Mouse (Mus musculus): ENCODE measurements around the gene Lrg1. TPM values are rescaled to one million over a fixed set of nuclear protein-coding genes. Genes with fewer than 3 reads are reported as not detected.
A peak's percentile ranks its signal among the peaks of the same experiment; 100 is the strongest.
"Not testable (repeated sequence)": the region's sequence is repeated elsewhere in the genome, so short reads cannot be mapped to it uniquely, and the experiment has no call there.

The Lrg1 gene
- polyA plus RNA-seq, 1 experiment from 2014 or later: not detected

- Histone ChIP-seq H3K36me3 (peaks cover 12% of the 10 kb centered on the region), H3K27ac (peak within 1 kb of the TSS; percentile 57; the same call in 1 of the 2 replicates), H3K27me3 (replicated peaks) (no peaks in the 10 kb centered on the region), H3K9ac (peak within 1 kb of the TSS; percentile 88), H3K9me3 (no peaks in the 10 kb centered on the region), H3K4me1 (peaks cover 38% of the 10 kb centered on the region), H3K4me3 (peak within 1 kb of the TSS; percentile 90), H3K4me2 (replicated peaks) (peak within 1 kb of the TSS; percentile 96)
- peak; percentile 93 for ATAC-seq (ENCODE audit: low FRiP score, low read depth)
- under 1% methylated on average over 61 of the region's 61 CpGs for WGBS
Observed at GRCm38 (mm10) chr17:56078880-56079795, 42.7 kb downstream of the Lrg1 start, which contains the start of gene Hdgfl2. Gene Hdgfl2, plus strand, starts transcription at chr17:56079634.

DNA sequence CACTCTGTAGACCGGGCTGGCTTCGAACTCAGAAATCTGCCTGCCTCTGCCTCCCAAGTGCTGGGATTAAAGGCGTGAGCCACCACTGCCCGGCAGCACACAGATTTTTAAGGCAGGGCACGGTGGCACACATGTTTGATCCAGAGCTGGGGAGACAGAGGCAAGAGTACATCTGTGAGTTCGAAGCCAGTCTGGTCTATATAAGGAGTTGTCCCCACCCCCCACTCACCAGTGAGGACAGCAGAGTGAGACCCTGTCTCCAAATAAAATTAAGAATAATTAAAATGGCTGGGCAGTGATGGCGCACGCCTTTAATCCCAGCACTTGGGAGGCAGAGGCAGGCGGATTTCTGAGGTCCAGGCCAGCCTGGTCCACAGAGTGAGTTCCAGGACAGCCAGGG, 43.4 kb downstream of the Lrg1 start:
- not testable (repeated sequence) for H3K9ac ChIP-seq; H3K9me3 ChIP-seq; ATAC-seq (ENCODE audit: low FRiP score, low read depth); H3K27me3 ChIP-seq (replicated peaks); H3K4me3 ChIP-seq; H3K27ac ChIP-seq; H3K36me3 ChIP-seq
- Histone ChIP-seq H3K4me2 (replicated peaks) (peak overlapping the region; percentile 96), H3K4me1 (peaks cover 44% of the 10 kb centered on the region)
- 65% methylated on average over 9 of the region's 9 CpGs for WGBS

DNA sequence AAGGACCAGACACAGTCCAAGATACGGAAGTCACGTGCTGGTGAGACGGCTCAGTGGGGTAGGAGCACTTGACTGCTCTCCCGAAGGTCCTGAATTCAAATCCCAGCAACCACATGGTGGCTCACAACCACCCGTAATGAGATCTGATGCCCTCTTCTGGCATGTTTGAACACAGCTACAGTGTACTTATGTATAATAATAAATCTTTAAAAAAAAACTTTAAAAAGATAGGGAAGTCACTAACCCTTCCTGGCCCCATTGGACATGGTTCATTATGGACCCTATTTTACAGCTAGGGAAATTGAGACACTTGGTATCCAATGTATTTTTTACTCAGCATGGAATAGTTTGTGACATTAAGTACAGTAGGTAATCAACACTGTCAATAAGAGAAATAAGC, 44.3 kb downstream of the Lrg1 start:
- 91% methylated on average over 5 of the region's 5 CpGs for WGBS
- Histone ChIP-seq H3K4me3 (no peak overlapping the region), H3K4me2 (replicated peaks) (no peak overlapping the region), H3K36me3 (peaks cover 12% of the 10 kb centered on the region), H3K27ac (no peak overlapping the region), H3K27me3 (replicated peaks) (no peaks in the 10 kb centered on the region), H3K4me1 (peaks cover 44% of the 10 kb centered on the region), H3K9ac (no peak overlapping the region), H3K9me3 (no peaks in the 10 kb centered on the region)
- ATAC-seq (ENCODE audit: low FRiP score, low read depth): no peak

- whole genome bisulfite sequencing: under 1% methylated on average over 35 of the region's 35 CpGs
- Histone ChIP-seq H3K4me3 (peak within 1 kb of the TSS; percentile 82), H3K27ac (peak within 1 kb of the TSS; percentile 82), H3K27me3 (replicated peaks) (no peaks in the 10 kb centered on the region), H3K9ac (peak within 1 kb of the TSS; percentile 82), H3K4me1 (peaks cover 19% of the 10 kb centered on the region), H3K36me3 (peaks cover 32% of the 10 kb centered on the region), H3K4me2 (replicated peaks) (peak within 1 kb of the TSS; percentile 78), H3K9me3 (no peaks in the 10 kb centered on the region)
- peak; percentile 59 for ATAC-seq (ENCODE audit: low FRiP score, low read depth)
Observed at GRCm38 (mm10) chr17:56074827-56075208, 47.0 kb downstream of the Lrg1 start, which contains the start of gene Ubxn6. Gene Ubxn6, minus strand, starts transcription at chr17:56075028.

DNA sequence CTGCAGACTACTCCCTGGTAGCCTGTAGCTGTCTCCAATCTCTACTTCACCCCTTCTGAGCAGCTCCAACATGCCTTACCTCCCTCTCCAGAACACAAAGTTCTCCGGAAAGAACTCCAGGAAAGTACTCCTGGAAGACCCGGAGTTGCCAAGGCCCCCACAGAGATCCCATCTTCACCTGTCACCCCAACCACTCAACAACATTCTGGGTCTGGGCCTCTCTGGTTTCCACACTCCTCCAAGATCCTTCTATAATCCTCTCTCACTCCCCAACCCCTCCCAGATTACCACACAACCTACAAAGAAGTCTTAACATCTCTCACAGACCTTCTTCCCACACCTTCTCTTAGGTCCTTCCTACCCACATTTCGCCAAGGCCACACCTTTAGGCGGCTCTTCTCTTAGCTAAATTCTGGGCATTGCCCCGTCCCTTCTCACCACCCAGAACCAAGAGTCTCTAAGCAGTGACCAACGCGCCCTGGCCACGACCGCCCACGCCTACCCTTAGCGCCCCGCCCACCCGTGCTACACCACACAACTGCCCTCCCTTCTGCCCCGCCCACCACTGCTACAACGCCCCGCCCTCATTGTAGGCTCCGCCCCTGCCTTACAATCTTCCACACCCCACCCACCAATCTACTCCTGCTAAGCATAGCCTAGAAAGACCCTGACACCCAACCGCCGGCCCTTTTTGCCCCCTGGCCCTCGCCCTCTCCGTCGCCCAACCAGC, 47.5 kb downstream of the Lrg1 start:
- peak overlapping the region; percentile 82 for H3K27ac ChIP-seq
- peaks cover 19% of the 10 kb centered on the region for H3K4me1 ChIP-seq
- peak overlapping the region; percentile 82 for H3K4me3 ChIP-seq
- H3K27me3 ChIP-seq (replicated peaks): no peaks in the 10 kb centered on the region
- peak overlapping the region; percentile 82 for H3K9ac ChIP-seq
- WGBS: 9% methylated on average over 22 of the region's 22 CpGs
- ATAC-seq (ENCODE audit: low FRiP score, low read depth): peak; percentile 19
- H3K4me2 ChIP-seq (replicated peaks): peak overlapping the region; percentile 78
- H3K36me3 ChIP-seq: peaks cover 38% of the 10 kb centered on the region
- H3K9me3 ChIP-seq: no peaks in the 10 kb centered on the region

DNA sequence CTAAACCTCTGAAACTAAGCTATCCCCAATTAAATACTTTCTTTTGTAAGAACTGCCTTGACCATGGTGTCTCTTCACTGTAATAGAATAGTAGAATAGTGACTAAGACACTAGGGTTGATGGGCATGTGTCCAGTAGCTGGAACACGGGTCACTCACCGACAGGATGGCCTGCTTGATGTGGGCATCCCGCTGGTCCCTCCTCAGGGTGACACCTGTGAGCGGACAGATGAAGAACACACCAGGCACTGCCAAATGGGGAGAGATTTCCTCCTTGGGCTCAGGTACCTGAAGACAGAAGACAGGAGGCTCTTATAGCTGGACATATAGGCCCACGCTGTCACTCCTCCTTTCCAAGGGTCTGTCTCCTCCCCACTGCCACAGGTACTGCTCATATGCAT, 49.6 kb downstream of the Lrg1 start:
- ATAC-seq (ENCODE audit: low FRiP score, low read depth): no peak
- Histone ChIP-seq H3K27me3 (replicated peaks) (no peaks in the 10 kb centered on the region), H3K4me1 (peaks cover 19% of the 10 kb centered on the region), H3K9me3 (no peaks in the 10 kb centered on the region), H3K27ac (no peak overlapping the region), H3K36me3 (peaks cover 58% of the 10 kb centered on the region), H3K4me2 (replicated peaks) (no peak overlapping the region), H3K9ac (no peak overlapping the region), H3K4me3 (no peak overlapping the region)
- WGBS: 85% methylated on average over 5 of the region's 5 CpGs

- Histone ChIP-seq H3K36me3 (peaks cover 69% of the 10 kb centered on the region), H3K4me3 (no peak overlapping the region), H3K4me1 (peaks cover 19% of the 10 kb centered on the region), H3K27ac (no peak overlapping the region), H3K9ac (no peak overlapping the region), H3K9me3 (no peaks in the 10 kb centered on the region), H3K27me3 (replicated peaks) (no peaks in the 10 kb centered on the region), H3K4me2 (replicated peaks) (no peak overlapping the region)
- no peak for ATAC-seq (ENCODE audit: low FRiP score, low read depth)
Observed at GRCm38 (mm10) chr17:56071126-56071525, 50.7 kb downstream of the Lrg1 start.

Other genes starting within 250 kb of the Lrg1 start
- 9.8 and 10.0 TPM in 2 replicates for gene Zfp119a, start 243.1 kb downstream of the Lrg1 start, polyA plus RNA-seq (2016; fragmentation: Nextera tagmentation; extraction: Ambion mirVana)
- gene Zfp959, start 229.9 kb downstream of the Lrg1 start, polyA plus RNA-seq (2016; fragmentation: Nextera tagmentation; extraction: Ambion mirVana): 12.8 and 17.0 TPM in 2 replicates
- gene Zfp119b, start 172.5 kb downstream of the Lrg1 start, polyA plus RNA-seq (2016; fragmentation: Nextera tagmentation; extraction: Ambion mirVana): 6.0 and 6.1 TPM in 2 replicates
- 2.3 and 2.8 TPM in 2 replicates for gene Ebi3, start 169.4 kb downstream of the Lrg1 start, polyA plus RNA-seq (2016; fragmentation: Nextera tagmentation; extraction: Ambion mirVana)
- 24.2 and 27.1 TPM in 2 replicates for gene Yju2, start 162.9 kb downstream of the Lrg1 start, polyA plus RNA-seq (2016; fragmentation: Nextera tagmentation; extraction: Ambion mirVana)
- 136 and 143 TPM in 2 replicates for gene Shd, start 151.5 kb downstream of the Lrg1 start, polyA plus RNA-seq (2016; fragmentation: Nextera tagmentation; extraction: Ambion mirVana)
- 114 and 123 TPM in 2 replicates for gene Fsd1, start 135.5 kb downstream of the Lrg1 start, polyA plus RNA-seq (2016; fragmentation: Nextera tagmentation; extraction: Ambion mirVana)
- 5.9 and 7.2 TPM in 2 replicates for gene Stap2, start 116.4 kb downstream of the Lrg1 start, polyA plus RNA-seq (2016; fragmentation: Nextera tagmentation; extraction: Ambion mirVana)
- gene Mpnd, start 116.3 kb downstream of the Lrg1 start, polyA plus RNA-seq (2016; fragmentation: Nextera tagmentation; extraction: Ambion mirVana): 209 and 214 TPM in 2 replicates
- 134 TPM in 2 replicates for gene Sh3gl1, start 85.4 kb downstream of the Lrg1 start, polyA plus RNA-seq (2016; fragmentation: Nextera tagmentation; extraction: Ambion mirVana)
- gene Chaf1a, start 81.6 kb downstream of the Lrg1 start, polyA plus RNA-seq (2016; fragmentation: Nextera tagmentation; extraction: Ambion mirVana): 25.3 and 29.6 TPM in 2 replicates
- gene Ubxn6, start 47.0 kb downstream of the Lrg1 start, polyA plus RNA-seq (2016; fragmentation: Nextera tagmentation; extraction: Ambion mirVana): 61.0 and 63.8 TPM in 2 replicates
- 166 and 173 TPM in 2 replicates for gene Hdgfl2, start 42.4 kb downstream of the Lrg1 start, polyA plus RNA-seq (2016; fragmentation: Nextera tagmentation; extraction: Ambion mirVana)
- 0.05 and 0.10 TPM in 2 replicates for gene Plin4, start 12.2 kb downstream of the Lrg1 start, polyA plus RNA-seq (2016; fragmentation: Nextera tagmentation; extraction: Ambion mirVana)
- 0.30 and 0.38 TPM in 2 replicates for gene Plin5, start 4.4 kb downstream of the Lrg1 start, polyA plus RNA-seq (2016; fragmentation: Nextera tagmentation; extraction: Ambion mirVana)
- 12.5 and 13.0 TPM in 2 replicates for gene Sema6b, start 18.3 kb upstream of the Lrg1 start, polyA plus RNA-seq (2016; fragmentation: Nextera tagmentation; extraction: Ambion mirVana)
- 8.9 and 9.8 TPM in 2 replicates for gene Tnfaip8l1, start 40.5 kb upstream of the Lrg1 start, polyA plus RNA-seq (2016; fragmentation: Nextera tagmentation; extraction: Ambion mirVana)
- gene Mydgf, start 61.9 kb upstream of the Lrg1 start, polyA plus RNA-seq (2016; fragmentation: Nextera tagmentation; extraction: Ambion mirVana): 65.5 and 65.9 TPM in 2 replicates
- 35.0 and 35.1 TPM in 2 replicates for gene Dpp9, start 96.9 kb upstream of the Lrg1 start, polyA plus RNA-seq (2016; fragmentation: Nextera tagmentation; extraction: Ambion mirVana)
- gene Fem1a, start 134.8 kb upstream of the Lrg1 start, polyA plus RNA-seq (2016; fragmentation: Nextera tagmentation; extraction: Ambion mirVana): 19.9 and 20.6 TPM in 2 replicates
- gene Ticam1, start 154.8 kb upstream of the Lrg1 start, polyA plus RNA-seq (2016; fragmentation: Nextera tagmentation; extraction: Ambion mirVana): 1.5 and 2.0 TPM in 2 replicates
- gene Plin3, start 170.9 kb upstream of the Lrg1 start, polyA plus RNA-seq (2016; fragmentation: Nextera tagmentation; extraction: Ambion mirVana): 29.0 and 31.7 TPM in 2 replicates
- gene Arrdc5, start 178.3 kb upstream of the Lrg1 start, polyA plus RNA-seq (2016; fragmentation: Nextera tagmentation; extraction: Ambion mirVana): not detected in 2 replicates
- gene Uhrf1, start 181.3 kb upstream of the Lrg1 start, polyA plus RNA-seq (2016; fragmentation: Nextera tagmentation; extraction: Ambion mirVana): 94.7 and 95.2 TPM in 2 replicates
- gene Kdm4b, start 204.1 kb upstream of the Lrg1 start, polyA plus RNA-seq (2016; fragmentation: Nextera tagmentation; extraction: Ambion mirVana): 86.1 and 86.7 TPM in 2 replicates